Mouse (Mus musculus): ENCODE measurements around the gene Bcap31. TPM values are rescaled to one million over a fixed set of nuclear protein-coding genes. Genes with fewer than 3 reads are reported as not detected.

Gene Bcap31
- polyA plus RNA-seq, 1 experiment from 2014 or later = 137 TPM

GRCm38 (mm10) chrX:73658391-73658790 is 57.6 kb downstream of the Bcap31 start:
- Histone ChIP-seq H3K4me3 (replicated peaks) (no peak overlapping the region), H3K4me1 (replicated peaks) (no peaks in the 10 kb centered on the region), H3K36me3 (replicated peaks) (no peaks in the 10 kb centered on the region), H3K9ac (no peak overlapping the region), H3K9me3 (replicated peaks) (no peaks in the 10 kb centered on the region), H3K4me2 (no peak overlapping the region), H3K27ac (replicated peaks) (no peak overlapping the region), H3K27me3 (peaks cover 19% of the 10 kb centered on the region)
- WGBS (ENCODE audit: insufficient replicate concordance) = 24% methylated on average over 7 of the region's 7 CpGs
- no peak for ATAC-seq (ENCODE audit: insufficient read depth)

DNA sequence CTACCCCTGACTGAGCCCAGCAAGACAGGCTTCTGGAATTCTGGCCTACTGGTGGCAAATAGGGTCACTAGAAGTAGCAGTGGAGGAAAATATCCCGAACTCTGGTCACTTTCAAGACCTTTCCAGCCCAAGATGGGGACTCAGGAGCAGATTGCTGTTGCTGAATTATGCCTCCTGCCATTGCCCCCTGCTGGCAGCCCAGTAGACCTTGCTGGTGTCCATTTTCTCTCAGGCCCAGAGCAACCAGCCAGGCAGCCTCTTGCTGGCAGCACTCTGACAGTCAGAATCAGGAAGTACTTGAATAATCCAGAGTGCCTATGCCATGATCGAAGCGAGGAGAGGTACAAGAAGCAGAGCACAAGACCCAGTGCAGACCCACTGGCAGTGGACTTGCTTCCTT is 60.4 kb downstream of the Bcap31 start:
- H3K4me3 ChIP-seq (replicated peaks) = no peak overlapping the region
- H3K27ac ChIP-seq (replicated peaks) = no peak overlapping the region
- peaks cover 13% of the 10 kb centered on the region for H3K27me3 ChIP-seq
- H3K36me3 ChIP-seq (replicated peaks) = no peaks in the 10 kb centered on the region
- no peak overlapping the region for H3K4me2 ChIP-seq
- no peak overlapping the region for H3K9ac ChIP-seq
- ATAC-seq (ENCODE audit: insufficient read depth) = no peak
- no peaks in the 10 kb centered on the region for H3K9me3 ChIP-seq (replicated peaks)
- 26% methylated on average over 3 of the region's 3 CpGs for WGBS (ENCODE audit: insufficient replicate concordance)
- H3K4me1 ChIP-seq (replicated peaks) = no peaks in the 10 kb centered on the region

GRCm38 (mm10) chrX:73654177-73654576 is 61.8 kb downstream of the Bcap31 start:
- Histone ChIP-seq H3K9me3 (replicated peaks) (no peaks in the 10 kb centered on the region), H3K4me2 (no peak overlapping the region), H3K27me3 (peaks cover 1% of the 10 kb centered on the region; the same call in 1 of the 2 replicates), H3K9ac (no peak overlapping the region), H3K4me1 (replicated peaks) (no peaks in the 10 kb centered on the region), H3K27ac (replicated peaks) (no peak overlapping the region), H3K4me3 (replicated peaks) (no peak overlapping the region), H3K36me3 (replicated peaks) (no peaks in the 10 kb centered on the region)
- ATAC-seq (ENCODE audit: insufficient read depth) = no peak
- 13% methylated on average over 6 of the region's 6 CpGs for WGBS (ENCODE audit: insufficient replicate concordance)

GRCm38 (mm10) chrX:73653392-73653791 is 62.6 kb downstream of the Bcap31 start:
- Histone ChIP-seq H3K4me3 (replicated peaks) (no peak overlapping the region), H3K9me3 (replicated peaks) (no peaks in the 10 kb centered on the region), H3K27ac (replicated peaks) (no peak overlapping the region), H3K9ac (no peak overlapping the region), H3K4me2 (no peak overlapping the region), H3K27me3 (no peaks in the 10 kb centered on the region), H3K4me1 (replicated peaks) (no peaks in the 10 kb centered on the region), H3K36me3 (replicated peaks) (no peaks in the 10 kb centered on the region)
- 63% methylated on average over 6 of the region's 6 CpGs for WGBS (ENCODE audit: insufficient replicate concordance)
- ATAC-seq (ENCODE audit: insufficient read depth) = no peak

DNA sequence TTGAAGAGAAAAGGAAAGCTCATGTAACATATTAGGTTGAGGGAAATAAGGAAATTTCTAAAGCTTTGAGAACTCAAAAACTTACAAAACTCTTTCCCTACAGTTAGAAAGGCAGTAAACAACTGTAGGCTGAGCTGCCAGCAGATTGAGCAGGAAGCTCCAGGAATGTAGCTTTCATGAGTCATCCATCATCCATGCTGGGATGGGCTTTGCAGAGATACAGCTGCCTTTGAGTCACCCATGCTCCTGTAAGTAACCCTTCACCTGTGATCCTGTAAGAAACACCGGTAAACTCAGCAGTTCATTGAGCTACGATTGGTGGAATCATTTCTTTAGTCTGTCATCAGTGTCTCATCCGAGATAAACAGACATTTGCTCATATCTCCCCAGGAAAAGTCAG is 65.1 kb downstream of the Bcap31 start:
- Histone ChIP-seq H3K4me1 (replicated peaks) (no peaks in the 10 kb centered on the region), H3K9me3 (replicated peaks) (no peaks in the 10 kb centered on the region), H3K27me3 (no peaks in the 10 kb centered on the region), H3K27ac (replicated peaks) (no peak overlapping the region), H3K36me3 (replicated peaks) (no peaks in the 10 kb centered on the region), H3K4me3 (replicated peaks) (no peak overlapping the region), H3K4me2 (no peak overlapping the region), H3K9ac (no peak overlapping the region)
- no peak for ATAC-seq (ENCODE audit: insufficient read depth)
- WGBS (ENCODE audit: insufficient replicate concordance) = 54% methylated on average over 3 of the region's 3 CpGs

DNA sequence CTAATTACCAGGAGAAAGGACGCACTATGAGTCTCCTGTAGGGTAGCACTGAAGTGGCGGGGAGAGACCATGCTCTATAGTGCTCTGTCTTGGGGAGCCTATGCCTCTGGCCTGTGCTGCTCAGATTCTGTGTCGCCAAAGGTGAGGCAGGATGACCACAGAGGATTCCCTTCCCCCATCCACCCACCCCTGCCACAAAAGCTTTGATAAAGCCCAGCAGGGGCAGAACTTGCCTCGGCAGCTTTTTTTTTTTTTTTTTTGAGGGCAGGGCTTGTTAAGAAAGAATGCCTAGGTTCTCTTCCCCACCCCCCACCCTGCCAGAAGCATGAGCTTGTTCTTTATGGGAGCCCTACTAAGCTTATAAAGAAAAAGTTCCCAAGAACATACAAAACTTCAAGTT is 70.9 kb downstream of the Bcap31 start:
- Histone ChIP-seq H3K4me3 (replicated peaks) (no peak overlapping the region), H3K9ac (no peak overlapping the region), H3K9me3 (replicated peaks) (no peaks in the 10 kb centered on the region), H3K27ac (replicated peaks) (no peak overlapping the region), H3K27me3 (peaks cover 19% of the 10 kb centered on the region), H3K36me3 (replicated peaks) (no peaks in the 10 kb centered on the region), H3K4me2 (no peak overlapping the region), H3K4me1 (replicated peaks) (no peaks in the 10 kb centered on the region)
- no peak for ATAC-seq (ENCODE audit: insufficient read depth)
- WGBS (ENCODE audit: insufficient replicate concordance) = 31% methylated on average over 4 of the region's 4 CpGs

- no peak for ATAC-seq (ENCODE audit: insufficient read depth)
- WGBS (ENCODE audit: insufficient replicate concordance) = 18% methylated on average over 41 of the region's 41 CpGs
- Histone ChIP-seq H3K36me3 (replicated peaks) (no peaks in the 10 kb centered on the region), H3K4me2 (peak overlapping the region; percentile 63), H3K9ac (no peak overlapping the region), H3K4me3 (replicated peaks) (peak overlapping the region; percentile 42), H3K27ac (replicated peaks) (no peak overlapping the region), H3K27me3 (peaks cover 69% of the 10 kb centered on the region), H3K9me3 (replicated peaks) (no peaks in the 10 kb centered on the region), H3K4me1 (replicated peaks) (peaks cover 3% of the 10 kb centered on the region; the same call in 1 of the 2 replicates)
Measured at GRCm38 (mm10) chrX:73639901-73640469, 76.0 kb downstream of the Bcap31 start.

- peaks cover 3% of the 10 kb centered on the region; the same call in 1 of the 2 replicates for H3K4me1 ChIP-seq (replicated peaks)
- peak within 1 kb of the TSS; percentile 63 for H3K4me2 ChIP-seq
- WGBS (ENCODE audit: insufficient replicate concordance) = 21% methylated on average over 28 of the region's 28 CpGs
- no peaks in the 10 kb centered on the region for H3K36me3 ChIP-seq (replicated peaks)
- H3K9ac ChIP-seq = no peak within 1 kb of the TSS
- no peaks in the 10 kb centered on the region for H3K9me3 ChIP-seq (replicated peaks)
- ATAC-seq (ENCODE audit: insufficient read depth) = peak; percentile 76
- peak within 1 kb of the TSS; percentile 42 for H3K4me3 ChIP-seq (replicated peaks)
- no peak within 1 kb of the TSS for H3K27ac ChIP-seq (replicated peaks)
- peaks cover 76% of the 10 kb centered on the region for H3K27me3 ChIP-seq
Measured at GRCm38 (mm10) chrX:73639255-73639675, 76.7 kb downstream of the Bcap31 start, which contains the start of gene Dusp9. TSS of gene Dusp9 (plus strand) at chrX:73639419.

- Histone ChIP-seq H3K36me3 (replicated peaks) (no peaks in the 10 kb centered on the region), H3K4me1 (replicated peaks) (peaks cover 3% of the 10 kb centered on the region; the same call in 1 of the 2 replicates), H3K27me3 (peaks cover 91% of the 10 kb centered on the region), H3K9me3 (replicated peaks) (no peaks in the 10 kb centered on the region), H3K27ac (replicated peaks) (no peak overlapping the region), H3K4me2 (peak overlapping the region; percentile 46), H3K4me3 (replicated peaks) (0 out of 2 replicates have a peak overlapping the region, but pooled peaks have one; percentile 14), H3K9ac (no peak overlapping the region)
- no peak for ATAC-seq (ENCODE audit: insufficient read depth)
- whole genome bisulfite sequencing (ENCODE audit: insufficient replicate concordance) = 9% methylated on average over 18 of the region's 19 CpGs
Measured at GRCm38 (mm10) chrX:73637415-73637814, 78.6 kb downstream of the Bcap31 start.

Other genes starting within 250 kb of the Bcap31 start
- gene Bgn, start 232.6 kb downstream of the Bcap31 start, polyA plus RNA-seq (2015; fragmentation: Nextera tagmentation; extraction: Ambion mirVana) = 10.0 and 12.4 TPM in 2 replicates
- gene Atp2b3, start 213.1 kb downstream of the Bcap31 start, polyA plus RNA-seq (2015; fragmentation: Nextera tagmentation; extraction: Ambion mirVana) = 0.05 TPM in 1 of 2 replicates, not detected in the other
- gene Dusp9, start 76.8 kb downstream of the Bcap31 start, polyA plus RNA-seq (2015; fragmentation: Nextera tagmentation; extraction: Ambion mirVana) = 30.5 and 33.9 TPM in 2 replicates
- 0.94 and 1.1 TPM in 2 replicates for gene Pnck, start 56.1 kb downstream of the Bcap31 start, polyA plus RNA-seq (2015; fragmentation: Nextera tagmentation; extraction: Ambion mirVana)
- gene Slc6a8, start 43.0 kb downstream of the Bcap31 start, polyA plus RNA-seq (2015; fragmentation: Nextera tagmentation; extraction: Ambion mirVana) = 0.33 and 0.51 TPM in 2 replicates
- gene Abcd1, start 422 bp upstream of the Bcap31 start, polyA plus RNA-seq (2015; fragmentation: Nextera tagmentation; extraction: Ambion mirVana) = 9.5 and 10.0 TPM in 2 replicates
- 0.29 and 0.45 TPM in 2 replicates for gene Plxnb3, start 40.9 kb upstream of the Bcap31 start, polyA plus RNA-seq (2015; fragmentation: Nextera tagmentation; extraction: Ambion mirVana)
- gene Srpk3, start 58.2 kb upstream of the Bcap31 start, polyA plus RNA-seq (2015; fragmentation: Nextera tagmentation; extraction: Ambion mirVana) = 1.9 and 2.9 TPM in 2 replicates
- 117 and 127 TPM in 2 replicates for gene Idh3g, start 70.7 kb upstream of the Bcap31 start, polyA plus RNA-seq (2015; fragmentation: Nextera tagmentation; extraction: Ambion mirVana)
- 162 and 163 TPM in 2 replicates for gene Ssr4, start 70.9 kb upstream of the Bcap31 start, polyA plus RNA-seq (2015; fragmentation: Nextera tagmentation; extraction: Ambion mirVana)
- gene Pdzd4, start 108.8 kb upstream of the Bcap31 start, polyA plus RNA-seq (2015; fragmentation: Nextera tagmentation; extraction: Ambion mirVana) = 0.07 and 0.08 TPM in 2 replicates
- 0.05 and 0.10 TPM in 2 replicates for gene Avpr2, start 175.9 kb upstream of the Bcap31 start, polyA plus RNA-seq (2015; fragmentation: Nextera tagmentation; extraction: Ambion mirVana)
- gene L1cam, start 179.9 kb upstream of the Bcap31 start, polyA plus RNA-seq (2015; fragmentation: Nextera tagmentation; extraction: Ambion mirVana) = 0.21 and 0.26 TPM in 2 replicates
- 6.4 and 7.7 TPM in 2 replicates for gene Arhgap4, start 205.7 kb upstream of the Bcap31 start, polyA plus RNA-seq (2015; fragmentation: Nextera tagmentation; extraction: Ambion mirVana)
- gene Naa10, start 205.8 kb upstream of the Bcap31 start, polyA plus RNA-seq (2015; fragmentation: Nextera tagmentation; extraction: Ambion mirVana) = 72.4 and 79.2 TPM in 2 replicates
- 19.6 and 22.6 TPM in 2 replicates for gene Renbp, start 214.7 kb upstream of the Bcap31 start, polyA plus RNA-seq (2015; fragmentation: Nextera tagmentation; extraction: Ambion mirVana)